ENCODE assay signal across 10 mouse cellular contexts in the genomic region with DNA sequence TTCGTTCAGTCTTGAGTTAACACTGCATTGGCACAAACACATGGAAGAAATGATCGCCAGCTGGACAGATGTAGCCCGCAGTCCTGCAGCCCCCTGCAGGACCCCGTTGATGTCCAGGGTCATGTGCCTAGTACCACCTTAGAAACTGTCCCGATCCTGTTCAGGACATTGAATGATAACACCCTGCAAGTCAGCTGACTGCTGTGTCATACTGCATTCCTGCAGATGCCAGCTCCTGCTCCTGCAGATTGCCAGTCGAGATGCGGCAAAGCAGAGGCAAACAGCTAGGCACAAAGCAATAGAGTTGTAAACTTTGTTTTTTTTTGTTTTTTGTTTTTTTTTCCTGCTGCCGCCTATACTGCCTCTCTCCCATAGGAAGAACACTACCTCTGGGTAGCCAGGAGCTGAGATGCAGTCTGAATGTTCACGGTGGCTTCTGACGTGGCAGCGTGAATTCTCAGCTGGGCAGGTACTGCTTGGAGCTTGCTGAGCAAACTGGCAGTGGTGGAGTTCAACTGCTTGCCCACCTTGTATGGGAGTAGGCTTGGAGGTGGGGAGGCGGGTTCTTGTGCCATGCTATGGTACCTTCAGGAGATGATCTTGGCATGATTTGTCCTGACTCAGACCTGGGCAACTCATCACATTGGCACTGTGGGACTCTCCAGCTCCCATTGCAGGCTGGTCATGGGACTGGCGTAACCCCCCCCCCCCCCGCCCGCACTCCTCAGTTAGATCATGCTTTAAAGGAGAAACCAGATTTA.
DNase-seq lines count a peak whose midpoint lies in the region; ATAC-seq and TF ChIP-seq lines count a peak whose summit lies in the region.
"Had no signal": no experiment of that assay in that cellular context is flagged by ENCODE, and none has a peak within 500 bp of the region (broad histone marks: within the 10 kb centered on the region; RNA-seq: fewer than 3 reads in every experiment).

No protein-coding gene starts in this region.

- TF ChIP-seq CTCF in heart, postnatal 0 days (IDR thresholded peaks at IDR 0.05; ENCODE audit: low read depth) = no peak
- no peak for TF ChIP-seq CTCF in left cerebral cortex, adult 2 months (IDR thresholded peaks at IDR 0.05)

- ATAC-seq in heart, postnatal 0 days (ENCODE audit: insufficient read depth, low read depth) = no peak
- peak; percentile 53 for ATAC-seq in frontal cortex, adult (ENCODE audit: low TSS enrichment)

- no peak overlapping the region for H3K27ac ChIP-seq in heart, postnatal 0 days (ENCODE audit: low read depth)
- H3K27ac ChIP-seq in left cerebral cortex, adult 2 months = peak overlapping the region; percentile 83

- 67% methylated on average over 15 of the region's 15 CpGs for WGBS in heart, postnatal 0 days

- H3K4me2 ChIP-seq in heart, postnatal 0 days (ENCODE audit: low read depth, low read length) = peak overlapping the region; percentile 34; the same call in 1 of the 2 replicates

- no peak for TF ChIP-seq EP300 in heart, postnatal 0 days (IDR thresholded peaks at IDR 0.05; ENCODE audit: low read depth)

- H3K27me3 ChIP-seq in heart, postnatal 0 days (ENCODE audit: control insufficient read depth, insufficient read depth, low read length) = no peaks in the 10 kb centered on the region

- no peak for DNase-seq in heart, postnatal 0 days (ENCODE audit: low spot score)
- DNase-seq in heart, postnatal 14 days = no peak
- peak; percentile 26 to 29 for DNase-seq in left cerebral cortex, adult 2 months (ENCODE audit: extremely low spot score in 1 of 2, low spot score in 2 of 2)
- peak; percentile 48 to 58 for DNase-seq in right cerebral cortex, postnatal 10 days (ENCODE audit: low spot score in 2 of 2)
- no peak for DNase-seq in testis, postnatal 14 days (ENCODE audit: low spot score)
- DNase-seq in lung, postnatal 25 days (ENCODE audit: low spot score) = no peak
- no peak for DNase-seq in embryo, embryonic 11 days
- DNase-seq: kidney, adult 9 months; lung, postnatal 10 days had no signal

- H3K4me1 ChIP-seq in heart, postnatal 0 days (ENCODE audit: control insufficient read depth, insufficient read depth) = 0 out of 2 replicates have a peak, but pooled peaks cover 2% of the 10 kb centered on the region

- H3K9me3 ChIP-seq in heart, postnatal 0 days (replicated peaks; ENCODE audit: control insufficient read depth, low read length) = no peaks in the 10 kb centered on the region

- no peaks in the 10 kb centered on the region for H3K36me3 ChIP-seq in heart, postnatal 0 days (replicated peaks; ENCODE audit: control insufficient read depth, insufficient read depth, low read length)

- intact Hi-C loops in heart, postnatal 14 days (cut with DNase I) = no loop called here
- intact Hi-C loops in left cerebral cortex, adult 2 months (cut with DNase I) = loop anchor here (2.0 to 10.0 kb wide), 2 partner anchors 55 to 221 kb away; no protein-coding TSS in a partner anchor

- no peak overlapping the region for H3K9ac ChIP-seq in heart, postnatal 0 days (replicated peaks; ENCODE audit: low read depth, low read length)

- H3K4me3 ChIP-seq in heart, postnatal 0 days (ENCODE audit: low read depth, low read length) = peak overlapping the region; percentile 7; the same call in 1 of the 2 replicates
- H3K4me3 ChIP-seq in left cerebral cortex, adult 2 months = peak overlapping the region; percentile 49

Comparison
In these comparisons a context has a peak if more than half of its experiments do, and no peak if none do; other contexts are left out.
1. DNase-seq: peak in left cerebral cortex, adult 2 months (2 of 2) and right cerebral cortex, postnatal 10 days (2 of 2); none in heart, postnatal 0 days (single experiment), heart, postnatal 14 days (0 of 2), testis, postnatal 14 days (single experiment), lung, postnatal 25 days (single experiment) and embryo, embryonic 11 days (single experiment).